Mouse (Mus musculus) testis, adult 2 months (tissue): ENCODE data around the gene Resp18. TPM values are rescaled to one million over a fixed set of nuclear protein-coding genes. Genes with fewer than 3 reads are reported as not detected.

Experiments
- H3K27ac ChIP-seq: fragments of 200-500 bp; 2 replicates; pipeline ENCODE4 v1.5.1; 2012; ENCODE audit warnings: low read depth, low read length; ENCODE audit not compliant: control insufficient read depth, insufficient read depth
- H3K27me3 ChIP-seq: fragments of 200-500 bp; 2 replicates; pipeline ENCODE4 v1.6.1; 2012; ENCODE audit warnings: mild to moderate bottlenecking, low read length, moderate library complexity; ENCODE audit not compliant: control insufficient read depth, insufficient read depth
- H3K36me3 ChIP-seq: fragments of 200-500 bp; 2 replicates; pipeline ENCODE4 v1.6.1; 2012; ENCODE audit warnings: mild to moderate bottlenecking, low read length; ENCODE audit not compliant: control insufficient read depth, insufficient read depth
- H3K4me1 ChIP-seq: fragments of 200-500 bp; 2 replicates; pipeline ENCODE4 v1.6.1; 2012; ENCODE audit warnings: low read length; ENCODE audit not compliant: control insufficient read depth, insufficient read depth
- H3K4me3 ChIP-seq: fragments of 200-500 bp; 2 replicates; pipeline ENCODE4 v1.5.1; 2012; ENCODE audit warnings: low read depth, mild to moderate bottlenecking, low read length, moderate library complexity, mixed read lengths; ENCODE audit not compliant: control insufficient read depth
- CTCF ChIP-seq: fragments of 200-500 bp; IDR thresholded peaks from 2 replicates; pipeline ENCODE4 v1.5.1; 2012; ENCODE audit warnings: low read depth, mild to moderate bottlenecking, inconsistent platforms, low read length, moderate library complexity; ENCODE audit not compliant: control insufficient read depth, insufficient read depth, insufficient replicate concordance
- POLR2A ChIP-seq: fragments of 200-500 bp; IDR thresholded peaks from 2 replicates; pipeline ENCODE4 v1.6.1; 2012; ENCODE audit warnings: low read depth, mild to moderate bottlenecking, inconsistent platforms, low read length, moderate library complexity; ENCODE audit not compliant: control insufficient read depth
- polyA plus RNA-seq: library from polyadenylated mRNA; depleted of rRNA; stranded (reverse); fragments of >200 nt; gene quantifications from 2 replicates; pipeline ENCODE4 v1.2.3, GENCODE M21; 2012

The Resp18 gene
- polyA plus RNA-seq, 1 experiment = 0.20 TPM

DNA sequence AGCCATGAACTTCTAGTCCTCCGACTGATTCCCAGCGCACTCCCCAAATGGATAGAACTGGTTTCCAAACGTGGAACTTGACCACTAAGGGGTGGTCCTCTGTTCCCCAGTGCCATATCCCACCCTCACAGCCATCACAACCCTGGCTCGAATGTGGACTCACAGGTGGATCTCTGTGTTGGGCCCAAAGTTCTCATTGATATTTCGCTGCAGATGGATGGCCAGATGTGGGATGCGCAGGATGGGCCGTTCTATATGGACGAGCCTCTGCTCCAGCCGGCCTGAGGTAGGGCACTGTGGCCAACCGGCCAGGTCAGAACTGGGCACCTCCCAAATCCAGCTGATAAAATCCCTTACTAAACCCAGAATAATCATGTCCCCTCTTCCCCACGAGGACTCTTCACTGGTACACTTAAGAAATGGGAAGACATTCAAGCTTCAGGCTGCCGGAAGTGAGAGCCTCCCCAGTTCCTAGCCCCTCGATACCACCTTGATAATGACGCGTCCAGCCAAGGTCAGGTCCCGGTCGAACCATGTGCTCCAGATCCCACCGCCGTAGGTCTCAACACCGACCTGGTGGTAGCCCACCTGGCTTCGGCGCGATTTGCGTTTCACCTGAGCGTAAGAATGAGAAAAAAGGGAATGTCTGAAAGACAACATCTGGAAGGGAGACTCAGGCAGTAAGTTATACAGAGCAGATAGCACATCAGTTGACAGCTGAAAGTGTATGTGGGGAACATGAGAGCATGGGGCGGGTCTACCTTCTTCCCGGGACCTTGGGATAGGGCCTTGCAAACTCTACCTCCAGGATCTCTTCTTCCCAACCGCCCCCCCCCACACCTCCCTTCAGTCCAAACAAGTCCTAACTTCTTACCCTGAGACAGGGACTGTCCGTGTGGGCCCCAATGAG lies 37.5 kb upstream of the Resp18 start:
- Histone ChIP-seq H3K27ac (no peak overlapping the region), H3K4me1 (peaks cover 18% of the 10 kb centered on the region), H3K27me3 (no peaks in the 10 kb centered on the region), H3K36me3 (peaks cover 2% of the 10 kb centered on the region; the same call in 1 of the 2 replicates), H3K4me3 (peak overlapping the region; percentile 96)
- TF ChIP-seq CTCF (no peak), POLR2A (no peak)

DNA sequence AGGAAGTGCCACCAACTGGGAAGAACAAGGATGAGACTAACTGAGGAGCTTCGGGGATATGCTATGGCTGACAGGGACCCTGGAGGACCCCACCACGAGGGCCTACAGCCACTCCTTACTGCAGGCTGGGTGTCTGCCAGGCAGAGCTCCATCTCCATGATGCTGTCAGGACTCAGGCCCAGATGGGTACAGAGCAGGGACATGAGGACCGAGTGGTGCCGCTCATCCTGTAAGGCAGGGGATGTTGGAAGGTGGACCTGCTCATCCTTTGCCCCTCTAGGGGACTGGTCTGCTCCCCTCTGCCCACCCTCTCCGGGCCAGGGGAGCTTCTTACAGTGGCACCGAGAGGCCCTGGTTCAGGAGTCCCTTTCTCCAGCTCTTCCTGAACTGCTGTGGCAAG lies 36.8 kb upstream of the Resp18 start:
- H3K27ac ChIP-seq = no peak overlapping the region
- peaks cover 18% of the 10 kb centered on the region for H3K4me1 ChIP-seq
- TF ChIP-seq POLR2A (no peak), CTCF (no peak)
- no peaks in the 10 kb centered on the region for H3K27me3 ChIP-seq
- peaks cover 2% of the 10 kb centered on the region; the same call in 1 of the 2 replicates for H3K36me3 ChIP-seq
- H3K4me3 ChIP-seq = no peak overlapping the region

DNA sequence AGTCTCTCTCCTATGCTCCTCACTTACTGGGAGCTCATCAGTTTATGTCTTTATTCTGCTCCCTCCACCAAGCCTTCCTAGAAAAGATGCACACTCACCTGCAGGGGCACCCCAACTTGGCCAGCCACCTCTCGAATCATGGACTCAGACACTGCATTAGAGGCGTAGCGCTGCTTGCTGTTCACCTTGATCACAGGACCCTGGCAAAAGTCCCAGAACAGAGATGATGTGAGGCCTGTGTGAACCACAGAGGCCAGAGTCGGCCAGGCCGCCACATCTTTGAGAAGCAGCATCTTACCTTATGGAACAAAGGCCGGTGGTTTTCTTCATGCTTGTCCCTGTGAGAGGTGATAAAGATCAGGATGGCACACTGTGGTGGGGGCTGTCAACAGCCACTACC lies 33.5 kb upstream of the Resp18 start:
- TF ChIP-seq POLR2A (no peak), CTCF (no peak)
- Histone ChIP-seq H3K36me3 (peaks cover 4% of the 10 kb centered on the region; the same call in 1 of the 2 replicates), H3K4me1 (peaks cover 12% of the 10 kb centered on the region), H3K27ac (no peak overlapping the region), H3K27me3 (no peaks in the 10 kb centered on the region), H3K4me3 (no peak overlapping the region)

DNA sequence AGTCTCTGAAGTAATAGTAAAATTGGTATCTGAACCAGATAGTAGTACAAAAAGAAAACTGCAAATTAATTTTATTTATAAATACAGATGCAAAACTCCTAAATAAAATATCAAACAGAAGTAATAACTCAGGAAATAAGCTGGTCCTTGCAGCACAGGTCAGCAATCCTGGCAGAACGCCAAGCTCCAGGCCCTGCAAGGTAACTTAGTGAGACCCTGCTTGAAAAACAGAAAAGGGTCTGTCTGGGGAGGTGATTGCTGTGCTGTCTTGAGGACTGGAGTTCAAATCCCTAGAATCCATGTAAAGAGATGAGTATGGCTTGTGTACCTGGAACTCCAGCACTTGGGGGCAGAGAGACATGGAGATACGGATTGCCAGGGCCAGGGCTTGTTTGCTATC lies 26.4 kb upstream of the Resp18 start:
- Histone ChIP-seq H3K4me3 (no peak overlapping the region), H3K27me3 (no peaks in the 10 kb centered on the region), H3K27ac (no peak overlapping the region), H3K4me1 (no peaks in the 10 kb centered on the region), H3K36me3 (peaks cover 2% of the 10 kb centered on the region; the same call in 1 of the 2 replicates)
- no peak for TF ChIP-seq POLR2A
- no peak for TF ChIP-seq CTCF

DNA sequence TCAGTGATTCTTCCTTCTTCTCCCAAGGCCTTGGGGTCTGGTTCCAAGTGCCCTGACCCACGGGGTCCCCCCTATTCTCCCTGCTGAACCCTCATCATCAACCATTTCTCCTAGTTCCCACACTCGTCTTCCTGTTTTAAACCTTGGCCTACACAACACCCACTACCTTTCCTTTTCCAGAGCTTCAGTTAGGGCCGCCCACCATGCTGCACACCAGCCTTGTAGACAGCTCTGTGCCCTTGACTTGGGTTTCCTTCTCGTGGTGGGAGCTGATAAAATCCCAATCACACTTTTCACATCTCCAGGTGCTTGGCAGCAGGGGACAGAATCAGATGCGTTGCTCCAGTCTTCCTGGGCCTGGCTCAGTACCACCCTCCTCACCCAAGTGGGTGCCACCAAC lies 16.1 kb upstream of the Resp18 start:
- Histone ChIP-seq H3K27ac (no peak overlapping the region), H3K4me1 (no peaks in the 10 kb centered on the region), H3K4me3 (no peak overlapping the region), H3K36me3 (no peaks in the 10 kb centered on the region), H3K27me3 (no peaks in the 10 kb centered on the region)
- TF ChIP-seq CTCF (no peak), POLR2A (no peak)

DNA sequence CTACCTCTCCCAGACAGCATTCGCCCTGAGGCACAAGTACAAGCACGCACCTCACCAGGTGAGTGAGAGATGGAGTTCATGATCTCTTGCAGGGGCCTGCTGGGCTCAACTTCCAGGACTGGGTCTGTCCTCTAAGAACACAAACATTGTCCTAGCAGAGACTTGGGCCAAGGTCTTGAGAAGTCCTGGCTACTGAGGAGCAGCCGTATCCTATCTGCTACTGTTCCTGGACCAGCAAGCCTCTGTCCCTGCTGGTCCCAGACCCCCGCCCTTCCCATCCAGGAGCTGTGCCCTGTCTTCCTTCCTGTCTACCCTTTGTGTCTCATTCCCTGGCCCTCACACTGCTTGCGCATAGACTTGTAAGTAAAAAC lies 15.1 kb upstream of the Resp18 start:
- Histone ChIP-seq H3K36me3 (no peaks in the 10 kb centered on the region), H3K4me1 (no peaks in the 10 kb centered on the region), H3K4me3 (no peak overlapping the region), H3K27me3 (no peaks in the 10 kb centered on the region), H3K27ac (no peak overlapping the region)
- TF ChIP-seq POLR2A (no peak), CTCF (no peak)

DNA sequence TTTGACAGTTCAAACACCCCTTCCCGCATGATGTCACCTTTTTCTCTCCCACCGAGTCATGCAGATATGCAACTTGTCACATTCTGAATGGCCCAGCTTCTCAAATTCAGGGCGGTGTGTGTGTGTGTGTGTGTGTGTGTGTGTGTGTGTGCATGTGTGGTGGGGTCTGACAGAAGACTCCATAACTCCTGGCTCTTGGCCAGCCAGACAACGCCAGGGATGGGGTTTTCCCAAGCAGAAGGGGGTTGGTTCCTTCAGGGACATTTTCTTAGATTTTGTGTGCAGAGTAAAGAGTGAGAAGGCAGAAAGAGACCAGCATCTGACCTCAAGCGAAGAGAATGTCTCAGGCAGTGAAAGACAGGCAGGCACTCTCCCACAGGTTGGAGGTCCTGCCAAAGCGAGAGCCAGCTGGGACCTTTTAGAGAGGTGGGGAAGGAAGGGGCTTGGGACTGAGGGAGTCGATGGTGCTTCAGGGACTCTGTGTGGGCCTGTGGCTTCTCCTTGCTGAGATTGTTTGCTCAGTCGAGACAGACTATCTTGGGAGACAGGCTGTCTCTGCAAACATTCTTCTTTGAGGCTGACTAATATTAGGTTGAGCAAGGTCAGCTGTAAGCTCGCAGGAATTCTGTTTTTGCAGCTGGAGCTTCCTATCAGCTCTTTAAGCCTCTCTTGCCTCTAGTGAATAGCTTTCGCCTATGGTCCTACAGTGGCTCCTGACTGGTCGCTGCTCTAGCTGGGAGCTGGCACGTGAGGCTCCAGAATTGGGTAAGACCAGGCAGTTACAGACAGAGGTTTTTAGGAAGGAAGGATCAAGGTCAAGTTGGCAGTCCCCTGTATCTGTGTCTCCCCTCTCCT lies 14.5 kb upstream of the Resp18 start:
- TF ChIP-seq CTCF (no peak), POLR2A (no peak)
- Histone ChIP-seq H3K27ac (no peak overlapping the region), H3K27me3 (no peaks in the 10 kb centered on the region)

More for the DNA sequence above, 14.5 kb upstream of the Resp18 start:
- Histone ChIP-seq H3K4me3 (no peak overlapping the region), H3K36me3 (no peaks in the 10 kb centered on the region), H3K4me1 (no peaks in the 10 kb centered on the region)
